Mouse (Mus musculus): ENCODE results near the gene Abhd17c.
A peak's percentile ranks its signal among the peaks of the same experiment; 100 is the strongest.

DNA sequence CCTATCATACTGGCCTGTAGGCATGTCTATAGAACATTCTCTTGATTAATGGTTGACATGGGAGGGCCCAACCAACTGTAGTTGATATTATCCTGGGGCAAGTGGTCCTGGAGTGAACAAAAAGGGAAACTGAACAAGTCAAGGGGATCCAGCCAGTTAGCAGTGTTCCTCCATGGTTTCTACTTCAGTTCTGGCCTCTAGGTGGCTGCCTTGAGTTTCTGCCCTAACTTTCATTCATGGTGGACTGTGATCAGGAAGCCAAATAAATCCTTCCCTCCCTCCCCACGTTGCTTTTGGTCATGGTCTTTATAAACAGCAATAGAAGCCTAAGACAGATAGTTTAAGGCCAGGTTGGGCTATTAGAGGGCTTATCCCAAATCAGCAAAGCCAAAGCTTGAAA, 61.9 kb downstream of the Abhd17c start:
- no peak for TF ChIP-seq POLR2A (IDR thresholded peaks at IDR 0.05; ENCODE audit: low read depth, low read length)
- TF ChIP-seq CTCF (conservative IDR thresholded peaks at IDR 0.05; ENCODE audit: insufficient read depth, insufficient read length, low read depth, low read length) = peak; percentile 71
